Mouse (Mus musculus) left cerebral cortex, postnatal 36 days (tissue): ENCODE results near the gene Dlx5. TPM values are rescaled to one million over a fixed set of nuclear protein-coding genes. Genes with fewer than 3 reads are reported as not detected.

Experiments
- DNase-seq, 2 experiments: peaks; one replicate each; pipeline ENCODE4 v3.0.0; 2021 to 2022; ENCODE audit warnings: low spot score in 2 of 2, mixed read lengths in 1 of 2
- intact Hi-C: fragments of 180-260 bp; cut with DNase I; formaldehyde crosslinking; loops from one replicate; pipeline ENCODE4 v1.15.1; 2025
- total RNA-seq, 2 experiments: library from RNA; stranded (reverse); gene quantifications; 2 replicates each; pipeline ENCODE4 v1.2.3; 2021

Gene Dlx5
- 1 to 10 TPM; 7.4 to 9.6 TPM for total RNA-seq

DNA sequence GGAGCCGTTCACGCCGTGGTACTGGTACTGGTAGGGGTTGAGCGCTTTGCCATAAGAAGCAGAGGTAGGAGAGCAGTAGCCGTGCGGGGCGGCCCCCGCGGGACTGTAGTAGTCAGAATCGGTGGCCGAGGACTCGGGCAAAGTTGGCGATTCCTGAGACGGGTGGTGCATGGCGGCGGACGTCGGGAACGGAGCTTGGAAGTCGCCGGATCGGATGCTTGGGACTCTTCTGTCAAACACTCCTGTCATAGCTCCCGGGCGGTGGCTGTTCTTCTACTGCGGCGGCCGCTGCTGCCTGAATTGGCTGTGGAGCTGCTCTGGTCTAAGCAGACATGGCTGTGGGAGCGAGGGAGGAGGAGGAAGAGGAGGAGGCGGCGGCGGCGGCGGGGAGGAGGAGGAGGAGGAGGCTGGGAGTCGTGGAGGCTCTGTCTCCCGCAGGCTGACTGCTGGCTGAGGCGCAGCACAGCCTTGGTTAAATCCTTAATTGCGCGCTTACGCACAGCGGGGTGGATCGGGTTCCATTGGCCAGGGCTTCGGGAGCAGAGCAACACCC, at the start of gene Dlx5:
Gene Dlx5 (minus strand): TSS at position 448 of the 553 bp plus-strand sequence.
- intact Hi-C loops, result loop anchor here (5.0 to 10.0 kb wide), 2 partner anchors 767 to 1024 kb away; no protein-coding TSS in a partner anchor
- DNase-seq, result peak; percentile 46 to 47

DNA sequence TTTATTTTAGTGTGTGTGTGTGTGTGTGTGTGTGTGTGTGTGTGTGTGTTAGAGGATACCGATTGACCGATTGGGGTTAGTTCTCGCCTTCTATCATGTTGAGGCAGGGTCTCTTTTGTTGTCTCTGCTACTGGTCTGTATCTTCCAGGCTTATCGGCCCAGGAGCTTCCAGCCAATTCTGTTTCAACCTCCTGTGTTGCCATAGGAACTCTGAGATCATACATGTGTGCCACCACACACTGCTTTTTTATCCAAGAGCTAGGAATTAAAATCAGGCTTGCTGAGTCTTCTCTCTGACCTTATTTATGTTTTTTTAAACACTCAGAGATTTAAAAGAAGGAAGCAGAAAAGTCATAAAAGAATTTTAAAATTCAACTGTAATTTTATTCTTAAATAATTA, 49.6 kb upstream of the Dlx5 start:
- intact Hi-C loops, result no loop called here
- no peak for DNase-seq

DNA sequence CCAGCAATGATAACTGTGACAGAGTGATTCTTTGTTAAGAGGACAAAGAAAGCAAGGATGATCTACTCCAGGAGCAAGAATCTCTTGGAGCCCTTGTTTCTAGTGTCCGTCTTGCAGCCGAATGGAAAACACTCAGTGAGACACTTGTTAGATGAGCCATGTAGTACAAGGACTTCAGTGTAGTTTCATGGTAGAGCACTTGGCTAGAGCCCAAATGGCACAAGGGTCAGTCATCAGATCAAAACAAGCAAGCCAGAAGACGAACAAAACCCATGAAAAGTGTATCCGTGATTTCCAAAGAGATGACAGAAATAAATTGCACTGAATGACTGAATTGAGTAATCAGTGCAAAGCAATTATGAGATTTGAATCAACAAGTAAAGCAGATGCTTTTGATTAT, 48.9 kb upstream of the Dlx5 start:
- no peak for DNase-seq
- intact Hi-C loops, result no loop called here

DNA sequence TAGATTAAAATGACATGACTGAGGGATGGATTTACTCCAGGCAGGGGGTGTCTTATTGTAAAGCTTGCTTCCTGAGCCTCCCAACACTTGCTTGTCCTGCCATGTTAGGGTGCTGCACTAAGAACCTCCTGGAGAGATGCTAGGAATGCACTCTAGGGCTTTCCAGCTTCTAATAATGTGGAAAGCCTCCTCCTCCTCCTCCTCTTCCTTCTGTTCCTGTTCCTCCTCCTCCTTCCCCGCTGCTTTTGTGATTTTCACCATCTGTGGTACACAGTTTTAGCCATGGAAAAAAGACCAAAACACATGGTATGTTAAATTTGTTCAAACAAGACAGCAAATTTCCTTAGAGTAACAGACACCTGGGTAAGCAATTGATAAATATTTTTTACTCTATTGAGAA, 43.4 kb upstream of the Dlx5 start:
- intact Hi-C loops, result no loop called here
- DNase-seq, result no peak

DNA sequence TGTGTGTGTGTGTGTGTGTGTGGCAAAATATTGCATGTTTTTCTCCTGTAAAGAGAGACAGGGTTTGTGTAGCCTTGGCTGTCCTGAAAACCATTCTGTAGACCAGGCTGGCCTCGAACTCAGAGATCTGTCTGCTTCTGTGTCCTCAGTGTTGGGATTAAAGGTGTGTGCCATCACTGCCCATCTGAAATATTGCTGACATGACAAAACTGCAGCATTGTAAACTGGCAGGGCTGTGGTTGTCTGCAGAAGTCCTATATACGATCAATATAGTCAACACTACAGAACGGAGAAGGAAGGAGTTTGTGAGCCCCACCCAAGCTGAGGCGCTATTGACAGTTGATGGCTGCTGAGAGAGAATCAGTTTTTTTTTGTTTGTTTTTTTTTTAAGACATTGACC, 35.4 kb upstream of the Dlx5 start:
- intact Hi-C loops, result loop anchor here (10.0 kb wide), 1 partner anchor 1063 kb away; no protein-coding TSS in a partner anchor

DNA sequence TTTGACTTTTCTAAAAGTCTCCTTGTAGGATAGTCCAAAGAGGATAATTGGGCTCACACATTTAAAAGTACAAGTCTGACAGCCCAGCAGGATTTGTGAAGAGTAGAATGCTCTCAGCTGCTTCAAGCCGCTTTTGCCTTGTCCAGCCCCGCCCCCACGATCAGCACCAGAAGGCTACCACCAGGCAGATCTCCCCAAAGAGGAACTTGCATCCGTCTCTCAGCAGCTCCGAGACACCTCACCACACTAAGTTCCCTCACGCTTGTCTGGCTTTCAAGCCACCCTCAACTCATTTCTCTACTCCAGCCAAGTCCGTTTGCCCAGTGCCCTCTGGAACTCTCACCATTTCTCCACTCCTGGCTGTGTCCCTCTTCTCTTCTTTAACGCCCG, 33.6 kb upstream of the Dlx5 start:
- DNase-seq, result no peak
- intact Hi-C loops, result loop anchor here (10.0 kb wide), 1 partner anchor 1061 kb away; no protein-coding TSS in a partner anchor

More for the DNA sequence above, 35.4 kb upstream of the Dlx5 start:
- DNase-seq, result no peak

DNA sequence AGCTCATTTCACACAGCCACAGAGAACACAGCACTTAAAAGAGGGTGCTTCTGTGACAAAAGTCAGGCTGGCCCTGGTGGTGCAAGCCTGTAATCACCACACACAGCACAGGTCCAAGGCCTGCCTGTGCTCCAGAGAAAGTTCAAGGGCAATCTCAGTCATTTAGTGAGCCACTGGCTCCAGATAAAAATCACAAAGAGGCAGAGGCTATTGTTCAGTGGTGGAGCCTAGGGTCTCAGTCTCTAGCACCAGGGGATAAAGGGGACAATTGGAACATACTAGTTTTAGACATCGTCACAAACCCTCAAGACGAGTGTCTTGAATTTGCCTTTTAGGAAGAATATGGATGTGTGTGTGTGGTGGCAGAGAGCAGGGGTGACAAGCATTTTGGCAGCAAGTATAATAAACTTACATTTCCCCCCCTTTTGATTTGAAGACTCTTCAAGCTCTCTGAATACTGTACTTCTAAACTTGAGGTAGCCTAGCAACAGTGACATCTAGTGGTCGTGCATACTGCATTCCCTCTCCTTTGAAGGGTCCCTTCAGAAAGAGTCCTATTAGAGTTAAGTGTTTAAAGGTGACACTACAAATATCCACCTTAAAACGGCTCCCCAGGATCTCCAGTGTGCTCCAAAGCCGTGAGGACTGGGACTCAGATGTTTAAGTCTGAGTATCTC, 33.1 kb upstream of the Dlx5 start:
- DNase-seq, result peak in 1 of 2 experiments; percentile 9
- intact Hi-C loops, result loop anchor here (10.0 kb wide), 1 partner anchor 1060 kb away; no protein-coding TSS in a partner anchor

DNA sequence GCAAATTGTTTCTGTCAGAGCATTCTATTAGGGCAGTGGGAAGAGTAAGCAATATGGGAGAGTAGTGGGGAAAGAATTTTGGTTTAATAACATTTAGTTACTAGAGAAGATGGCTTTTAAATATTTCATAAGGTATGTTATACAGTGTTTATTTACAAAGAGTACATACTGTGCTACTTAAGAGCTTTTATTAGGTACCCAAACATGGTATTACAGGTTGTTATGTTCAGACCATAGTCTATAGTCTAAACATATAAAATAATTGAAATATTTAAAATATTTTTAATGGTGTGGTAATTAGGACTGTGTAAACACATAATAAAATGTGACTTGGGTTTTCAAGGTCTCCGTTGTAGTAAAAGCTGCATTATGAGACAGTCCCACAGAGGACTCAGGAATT, 32.4 kb upstream of the Dlx5 start:
- intact Hi-C loops, result loop anchor here (10.0 kb wide), 1 partner anchor 1060 kb away; no protein-coding TSS in a partner anchor
- no peak for DNase-seq

DNA sequence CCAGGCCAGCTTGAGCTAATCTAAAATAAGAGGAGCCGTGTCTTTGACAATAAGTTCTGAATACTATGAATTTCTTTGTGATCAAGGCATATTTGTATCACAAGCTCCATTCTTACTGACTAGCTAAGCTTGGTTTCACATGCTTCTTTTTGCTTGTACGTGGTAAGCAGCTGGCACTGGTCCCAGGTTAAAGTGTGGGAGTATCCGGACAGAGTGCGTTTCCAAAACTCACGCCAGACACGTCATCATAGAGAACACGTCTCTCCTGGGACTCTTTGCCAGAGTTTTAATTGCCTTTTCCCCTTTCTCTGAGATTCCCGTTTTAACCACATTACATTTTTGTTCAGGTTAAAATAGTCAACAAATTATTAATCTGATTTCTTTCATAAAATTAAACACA, 27.7 kb upstream of the Dlx5 start:
- intact Hi-C loops, result no loop called here
- DNase-seq, result peak in 1 of 2 experiments; percentile 6

DNA sequence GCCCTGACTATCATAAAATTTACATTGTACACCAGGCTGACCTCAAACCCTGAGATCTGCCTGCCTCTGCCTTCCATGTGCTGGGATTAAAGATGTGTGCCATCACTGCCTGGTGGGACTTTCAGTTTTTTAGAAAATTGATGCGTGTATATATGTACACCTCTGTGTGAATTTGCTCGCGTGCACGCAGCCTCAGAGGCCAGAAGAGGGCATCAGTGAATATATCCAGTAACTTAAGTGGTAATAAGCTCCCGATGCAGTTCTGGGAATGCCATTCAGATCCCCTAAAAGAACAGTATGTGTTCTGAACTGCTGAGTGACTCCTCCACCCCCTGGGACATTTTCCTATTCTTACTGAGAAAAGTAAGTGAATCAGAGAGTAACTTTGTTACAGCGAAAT, 8.2 kb upstream of the Dlx5 start:
- no peak for DNase-seq
- intact Hi-C loops, result no loop called here

DNA sequence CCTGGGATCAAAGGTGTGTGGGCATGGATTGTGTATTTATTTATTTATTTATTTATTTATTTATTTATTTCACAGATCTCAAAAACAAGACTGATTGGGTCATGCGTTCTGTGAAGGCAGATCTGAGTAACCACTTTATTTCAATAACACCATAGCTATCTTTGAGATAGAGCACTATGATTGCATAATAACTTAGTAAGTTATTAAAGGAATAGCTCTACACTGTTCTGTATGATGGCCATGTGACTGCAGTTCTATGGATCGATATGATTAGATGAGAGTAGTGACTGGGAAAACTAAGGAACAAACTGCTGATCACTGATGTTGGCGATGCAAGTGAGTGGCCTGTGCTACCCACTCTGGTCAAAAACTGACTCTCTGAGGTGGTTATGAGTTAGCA, 4.3 kb upstream of the Dlx5 start:
- no peak for DNase-seq
- intact Hi-C loops, result loop anchor here (10.0 kb wide), 1 partner anchor 771 kb away; no protein-coding TSS in a partner anchor

DNA sequence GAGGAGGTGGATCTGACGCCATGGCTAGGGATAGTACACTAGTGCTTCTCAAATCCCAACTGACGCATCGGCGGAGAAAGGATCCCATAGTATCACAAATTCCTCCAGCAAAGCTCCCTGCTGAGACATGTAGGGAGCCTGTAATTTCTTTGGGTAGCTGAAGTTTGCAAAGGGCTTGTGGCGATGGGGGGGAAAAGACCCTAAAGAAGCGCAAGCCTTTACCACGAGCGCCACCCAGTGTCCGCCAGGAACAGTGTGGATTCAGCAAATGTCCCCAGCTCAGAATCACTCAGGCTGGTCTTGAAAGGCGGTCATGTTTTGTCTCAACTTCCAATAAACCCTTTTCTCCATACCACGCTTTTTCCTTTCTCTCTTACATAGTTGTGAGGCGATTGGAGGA, 3.0 kb upstream of the Dlx5 start:
- intact Hi-C loops, result loop anchor here (2.0 to 10.0 kb wide), 3 partner anchors 770 to 1028 kb away; no protein-coding TSS in a partner anchor
- DNase-seq, result peak; percentile 38 to 52

DNA sequence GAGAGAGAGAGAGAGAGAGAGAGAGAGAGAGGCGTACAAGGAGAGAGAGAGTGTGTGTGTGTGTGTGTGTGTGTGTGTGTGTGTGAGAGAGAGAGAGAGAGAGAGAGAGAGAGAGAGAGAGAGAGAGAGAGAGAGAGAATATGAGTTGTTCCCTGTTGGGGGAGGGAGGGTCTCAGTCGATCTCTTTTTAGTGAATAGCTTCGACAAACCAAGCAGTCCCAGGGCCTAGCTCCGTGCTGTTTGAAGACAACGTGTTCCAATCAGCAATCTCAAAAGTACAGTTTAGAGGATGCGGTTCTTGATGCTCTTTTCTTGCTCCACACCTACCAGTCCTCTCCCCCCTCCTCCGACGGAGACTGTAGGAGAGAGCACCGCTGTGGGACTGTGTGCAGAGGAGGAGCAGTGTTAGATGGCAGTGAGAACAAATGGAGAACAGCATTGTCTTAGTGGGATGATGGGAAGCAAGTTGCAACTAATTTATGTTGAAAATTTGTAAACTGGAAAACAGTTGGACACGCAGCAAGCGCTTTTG, 447 bp upstream of the Dlx5 start:
- DNase-seq, result no peak
- intact Hi-C loops, result loop anchor here (5.0 to 10.0 kb wide), 2 partner anchors 768 to 1025 kb away; no protein-coding TSS in a partner anchor

DNA sequence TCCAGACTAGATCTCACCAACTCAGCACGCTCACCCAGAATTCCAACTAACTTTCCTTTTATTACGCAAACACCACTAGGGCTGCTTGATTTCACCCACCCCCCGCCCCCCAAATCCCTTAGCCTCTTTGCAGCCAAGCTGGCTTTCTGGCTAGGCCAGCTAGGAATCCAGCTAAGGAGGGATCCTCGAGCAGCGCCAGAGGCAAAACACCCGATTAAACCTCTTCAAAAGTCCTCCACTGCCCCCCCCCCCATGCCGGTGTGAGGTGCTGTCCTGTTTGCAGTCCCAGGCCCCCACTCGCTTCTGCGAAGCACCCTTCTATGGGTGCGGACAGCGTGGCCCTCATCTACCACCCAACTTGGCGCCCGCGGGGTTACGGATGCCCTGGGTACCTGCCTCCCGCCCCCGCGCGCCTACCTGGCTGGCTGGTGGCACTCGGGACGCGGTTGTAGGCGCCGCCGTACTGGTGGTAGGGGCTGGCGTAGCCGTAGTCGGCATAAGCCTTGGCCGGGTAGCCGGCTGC, 709 bp downstream of the Dlx5 start:
- intact Hi-C loops, result loop anchor here (5.0 to 10.0 kb wide), 2 partner anchors 766 to 1024 kb away; no protein-coding TSS in a partner anchor
- DNase-seq, result peak in 1 of 2 experiments; percentile 40

DNA sequence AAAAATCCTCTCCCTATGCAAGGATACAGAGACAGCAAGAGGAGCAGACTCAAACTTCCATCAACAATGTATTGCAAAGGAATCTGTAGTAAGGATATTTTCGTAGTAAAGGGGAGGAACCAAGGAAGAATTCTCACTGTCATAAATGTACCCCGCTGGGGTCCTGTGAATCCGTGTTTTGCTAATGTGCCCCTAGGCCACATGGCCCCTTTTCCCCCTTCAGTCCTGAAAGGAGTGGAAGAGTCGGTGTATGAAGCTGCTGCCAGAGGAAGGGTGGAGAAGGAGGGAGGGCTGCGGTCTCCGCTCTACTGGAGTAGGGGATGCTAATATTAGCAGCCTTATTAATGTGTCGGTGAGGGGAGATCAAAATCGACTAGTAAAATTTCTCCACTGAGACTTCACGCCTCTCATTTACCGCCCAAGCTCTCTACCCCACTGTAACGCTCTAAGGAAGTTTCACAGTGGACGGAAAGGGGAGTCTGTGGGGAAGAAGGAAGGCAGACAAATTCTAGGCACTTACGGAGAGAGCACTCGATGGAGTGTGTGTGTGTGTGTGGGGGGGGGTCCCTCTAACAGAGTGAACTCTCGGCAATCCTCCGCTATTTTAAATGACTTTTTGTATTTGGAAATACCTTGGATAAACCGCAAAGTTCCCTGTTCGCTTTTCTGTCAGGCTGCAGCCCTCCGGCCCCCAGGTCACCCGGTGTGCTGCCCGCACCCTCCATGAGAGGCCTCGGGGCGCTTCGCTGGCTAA, 1.3 kb downstream of the Dlx5 start:
- intact Hi-C loops, result loop anchor here (5.0 to 10.0 kb wide), 2 partner anchors 766 to 1023 kb away; no protein-coding TSS in a partner anchor
- DNase-seq, result no peak

DNA sequence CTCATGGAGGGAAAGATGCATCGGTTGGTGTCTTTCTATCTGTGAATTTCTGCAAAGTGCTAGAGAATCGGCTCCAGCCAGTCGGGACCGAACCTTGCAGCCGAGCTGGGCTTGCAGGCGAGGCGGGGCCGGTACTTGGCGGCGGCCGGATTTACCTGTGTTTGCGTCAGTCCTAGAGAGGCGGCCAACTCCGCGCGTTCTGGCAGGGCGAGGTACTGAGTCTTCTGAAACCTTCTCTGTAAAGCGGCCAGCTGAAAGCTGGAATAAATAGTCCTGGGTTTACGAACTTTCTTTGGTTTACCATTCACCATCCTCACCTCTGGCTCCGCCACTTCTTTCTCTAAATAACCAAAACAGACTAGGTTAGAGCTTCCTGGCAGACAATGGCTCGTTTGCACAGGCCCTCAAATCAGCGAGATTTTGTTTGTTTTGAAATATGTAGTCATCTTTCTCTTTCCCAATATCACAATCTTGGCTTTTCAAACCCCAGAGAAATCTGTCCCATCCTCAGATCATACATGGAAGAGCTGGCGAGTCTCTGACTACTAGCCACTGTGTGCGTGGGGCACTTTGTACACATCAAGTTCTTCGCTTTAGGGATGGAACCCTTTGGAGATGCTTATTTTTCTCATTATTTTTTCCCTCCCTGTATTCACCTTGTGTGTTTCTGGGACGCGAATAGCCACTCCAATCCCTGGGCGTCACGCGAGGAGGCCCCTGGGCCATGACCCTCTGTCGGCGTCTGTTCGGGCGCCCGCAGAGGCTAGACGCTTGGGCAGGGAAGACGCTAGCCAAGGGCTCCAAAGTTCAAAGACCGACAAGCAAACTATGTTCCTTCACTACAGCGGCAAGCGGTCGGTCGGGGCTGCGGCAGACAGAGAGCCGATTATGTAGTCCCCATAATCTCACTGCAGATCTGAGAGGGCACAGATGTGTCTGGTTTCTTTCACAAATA, 2.2 kb downstream of the Dlx5 start:
- intact Hi-C loops, result loop anchor here (2.0 to 10.0 kb wide), 3 partner anchors 17 to 1022 kb away; partner anchors contain the start of gene Dlx6
- peak in 1 of 2 experiments; percentile 21 for DNase-seq

DNA sequence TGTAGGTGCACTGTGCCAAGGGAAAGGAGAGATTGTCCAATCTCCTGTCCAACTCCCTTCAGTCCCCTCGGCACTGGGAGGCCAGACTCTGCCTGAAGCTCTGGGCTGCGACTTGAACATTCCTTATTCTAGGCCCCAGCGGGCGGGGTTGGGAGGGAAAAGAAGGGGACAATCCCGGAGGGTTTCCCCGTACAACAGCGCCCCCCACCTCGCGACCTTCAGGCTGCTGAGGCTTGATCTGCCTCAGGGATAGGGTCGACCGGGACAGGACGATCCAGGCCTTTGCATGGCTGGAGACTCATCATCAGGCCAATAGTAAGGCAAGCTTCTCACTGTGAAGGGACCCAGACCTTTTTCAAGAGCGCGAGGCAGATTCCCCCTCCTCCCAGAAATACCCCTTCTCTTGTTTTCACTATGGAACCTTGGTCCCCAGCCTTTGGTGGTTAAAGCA, 3.0 kb downstream of the Dlx5 start:
- peak in 1 of 2 experiments; percentile 8 for DNase-seq
- intact Hi-C loops, result loop anchor here (2.0 kb wide), 1 partner anchor 16 kb away; the partner anchor contains the start of gene Dlx6
